Mouse (Mus musculus) liver (tissue): ENCODE results near the gene Glis3.
A peak's percentile ranks its signal among the peaks of the same experiment; 100 is the strongest.

Experiments used
- DNase-seq: peaks from one replicate; pipeline ENCODE4 v3.0.0-alpha.2; 2020; ENCODE audit warnings: mixed read lengths

Gene Glis3

GRCm38 (mm10) chr19:28679776-28680391 lies at the start of gene Glis3:
TSS of gene Glis3 (minus strand) at chr19:28680077.
- DNase-seq, result peak; percentile 55

GRCm38 (mm10) chr19:28726161-28726880 lies 46.4 kb upstream of the Glis3 start:
- peak; percentile 39 for DNase-seq

- no peak for DNase-seq
Measured at GRCm38 (mm10) chr19:28724641-28725040, 44.8 kb upstream of the Glis3 start.

- DNase-seq, result no peak
Measured at GRCm38 (mm10) chr19:28722626-28723025, 42.7 kb upstream of the Glis3 start.

GRCm38 (mm10) chr19:28721834-28722233 lies 42.0 kb upstream of the Glis3 start:
- no peak for DNase-seq

GRCm38 (mm10) chr19:28720016-28720415 lies 40.1 kb upstream of the Glis3 start:
- DNase-seq, result no peak

- no peak for DNase-seq
Measured at GRCm38 (mm10) chr19:28714674-28715073, 34.8 kb upstream of the Glis3 start.

GRCm38 (mm10) chr19:28697718-28698117 lies 17.8 kb upstream of the Glis3 start:
- no peak for DNase-seq

- no peak for DNase-seq
Measured at GRCm38 (mm10) chr19:28686398-28686797, 6.5 kb upstream of the Glis3 start.

GRCm38 (mm10) chr19:28685484-28685883 lies 5.6 kb upstream of the Glis3 start:
- no peak for DNase-seq

- no peak for DNase-seq
Measured at GRCm38 (mm10) chr19:28684347-28684746, 4.5 kb upstream of the Glis3 start.

GRCm38 (mm10) chr19:28683346-28683745 lies 3.5 kb upstream of the Glis3 start:
- no peak for DNase-seq

- DNase-seq, result no peak
Measured at GRCm38 (mm10) chr19:28679291-28679775, 544 bp downstream of the Glis3 start.

GRCm38 (mm10) chr19:28678646-28679270 lies 1.1 kb downstream of the Glis3 start:
- DNase-seq, result no peak

- peak; percentile 17 for DNase-seq
Measured at GRCm38 (mm10) chr19:28677728-28678438, 2.0 kb downstream of the Glis3 start.

- DNase-seq, result no peak
Measured at GRCm38 (mm10) chr19:28677045-28677727, 2.7 kb downstream of the Glis3 start.

GRCm38 (mm10) chr19:28663781-28664180 lies 16.1 kb downstream of the Glis3 start:
- DNase-seq, result no peak

- DNase-seq, result no peak
Measured at GRCm38 (mm10) chr19:28663148-28663547, 16.7 kb downstream of the Glis3 start.

GRCm38 (mm10) chr19:28662474-28662873 lies 17.4 kb downstream of the Glis3 start:
- DNase-seq, result no peak

- no peak for DNase-seq
Measured at GRCm38 (mm10) chr19:28660912-28661311, 19.0 kb downstream of the Glis3 start.

GRCm38 (mm10) chr19:28657686-28658195 lies 22.1 kb downstream of the Glis3 start:
- no peak for DNase-seq

- DNase-seq, result no peak
Measured at GRCm38 (mm10) chr19:28656882-28657281, 23.0 kb downstream of the Glis3 start.
